Mouse (Mus musculus) midbrain, postnatal 0 days (tissue): ENCODE measurements around the gene Pld6. TPM values are rescaled to one million over a fixed set of nuclear protein-coding genes. Genes with fewer than 3 reads are reported as not detected.
A peak's percentile ranks its signal among the peaks of the same experiment; 100 is the strongest.

Experiments
- ATAC-seq: fragments of 200-750 bp; cut with Nextera tagmentation; 2 replicates; pipeline ENCODE4 v1.8.0; 2017; ENCODE audit warnings: moderate number of reproducible peaks, mild to moderate bottlenecking, moderate TSS enrichment, moderate library complexity; ENCODE audit not compliant: low FRiP score
- DNase-seq: peaks from one replicate; pipeline ENCODE4 v3.0.0-alpha.2; 2015; ENCODE audit warnings: low spot score
- H3K27ac ChIP-seq: fragments of 300-500 bp; sonication (generic); 2 replicates; pipeline ENCODE4 v1.5.1; 2014; ENCODE audit warnings: low read depth, mild to moderate bottlenecking, low read length, mixed read lengths
- H3K27me3 ChIP-seq: fragments of 300-500 bp; sonication (generic); 2 replicates; pipeline ENCODE4 v1.6.1; 2014; ENCODE audit warnings: low read length, control low read depth, mixed read lengths; ENCODE audit not compliant: insufficient read depth
- H3K36me3 ChIP-seq: fragments of 300-500 bp; sonication (generic); 2 replicates; pipeline ENCODE4 v1.6.1; 2014; ENCODE audit warnings: low read length, control low read depth, mixed read lengths; ENCODE audit not compliant: insufficient read depth
- H3K4me1 ChIP-seq: fragments of 300-500 bp; sonication (generic); 2 replicates; pipeline ENCODE4 v1.6.1; 2014; ENCODE audit warnings: mild to moderate bottlenecking, control low read depth, antibody characterized with exemption, low read length, mixed read lengths; ENCODE audit not compliant: insufficient read depth
- H3K4me2 ChIP-seq: fragments of 300-500 bp; sonication (generic); 2 replicates; pipeline ENCODE4 v1.6.1; 2014; ENCODE audit warnings: low read depth, mild to moderate bottlenecking, low read length, mixed read lengths; ENCODE audit not compliant: poor library complexity, severe bottlenecking
- H3K4me3 ChIP-seq: fragments of 300-500 bp; sonication (generic); 2 replicates; pipeline ENCODE4 v1.5.1; 2014; ENCODE audit warnings: low read depth, mild to moderate bottlenecking, low read length, moderate library complexity
- H3K9ac ChIP-seq: fragments of 300-500 bp; sonication (generic); replicated peaks from 2 replicates; pipeline ENCODE4 v1.6.1; 2014; ENCODE audit warnings: mild to moderate bottlenecking, low read length, moderate library complexity, mixed read lengths; ENCODE audit not compliant: poor library complexity, severe bottlenecking
- H3K9me3 ChIP-seq: fragments of 300-500 bp; sonication (generic); 2 replicates; pipeline ENCODE4 v1.6.1; 2016; ENCODE audit warnings: low read length, control low read depth
- CTCF ChIP-seq: IDR thresholded peaks from 2 replicates; pipeline ENCODE4 v1.5.1; 2016; ENCODE audit warnings: antibody characterized with exemption, mild to moderate bottlenecking
- WGBS: fragments of 180-500 bp; shearing (Covaris S2); extraction: QIAGEN DNeasy Blood & Tissue Kit; methylation state at CpG from one replicate; pipeline ENCODE4 v1.1.7; 2014; 5-methylcytosine and 5-hydroxymethylcytosine counted together
- polyA plus RNA-seq: library from polyadenylated mRNA; unstranded; fragments of >200 nt; fragmentation: Nextera tagmentation; extraction: Ambion mirVana; gene quantifications from 2 replicates; pipeline ENCODE4 v1.2.1, GENCODE M21; 2015
- total RNA-seq: library from RNA; depleted of rRNA; stranded (reverse); fragments of >200 nt; gene quantifications from 2 replicates; pipeline ENCODE4 v1.2.3, GENCODE M21; 2014

Pld6 gene
- total and polyA plus RNA-seq, 2 experiments from 2014 or later: 18.3 to 26.2 TPM

GRCm38 (mm10) chr11:59813276-59813675 lies 25.8 kb upstream of the Pld6 start:
- Histone ChIP-seq H3K4me3 (no peak overlapping the region), H3K9me3 (no peaks in the 10 kb centered on the region), H3K4me1 (peaks cover 8% of the 10 kb centered on the region; the same call in 1 of the 2 replicates), H3K9ac (no peak overlapping the region), H3K27ac (no peak overlapping the region), H3K4me2 (no peak overlapping the region), H3K36me3 (peaks cover 26% of the 10 kb centered on the region; the same call in 1 of the 2 replicates), H3K27me3 (no peaks in the 10 kb centered on the region)
- TF ChIP-seq CTCF: no peak
- ATAC-seq (no peak), DNase-seq (no peak)
- 82% methylated on average over 3 of the region's 3 CpGs for WGBS

GRCm38 (mm10) chr11:59811211-59811610 lies 23.8 kb upstream of the Pld6 start:
- H3K9me3 ChIP-seq: no peaks in the 10 kb centered on the region
- H3K27me3 ChIP-seq: no peaks in the 10 kb centered on the region
- no peak for ATAC-seq
- 80% methylated on average over 4 of the region's 4 CpGs for WGBS
- peaks cover 21% of the 10 kb centered on the region for H3K36me3 ChIP-seq
- no peak overlapping the region for H3K9ac ChIP-seq
- no peak for DNase-seq
- no peak for TF ChIP-seq CTCF
- peaks cover 8% of the 10 kb centered on the region; the same call in 1 of the 2 replicates for H3K4me1 ChIP-seq
- H3K4me3 ChIP-seq: no peak overlapping the region
- no peak overlapping the region for H3K4me2 ChIP-seq
- H3K27ac ChIP-seq: 0 out of 2 replicates have a peak overlapping the region, but pooled peaks have one; percentile 18

DNA sequence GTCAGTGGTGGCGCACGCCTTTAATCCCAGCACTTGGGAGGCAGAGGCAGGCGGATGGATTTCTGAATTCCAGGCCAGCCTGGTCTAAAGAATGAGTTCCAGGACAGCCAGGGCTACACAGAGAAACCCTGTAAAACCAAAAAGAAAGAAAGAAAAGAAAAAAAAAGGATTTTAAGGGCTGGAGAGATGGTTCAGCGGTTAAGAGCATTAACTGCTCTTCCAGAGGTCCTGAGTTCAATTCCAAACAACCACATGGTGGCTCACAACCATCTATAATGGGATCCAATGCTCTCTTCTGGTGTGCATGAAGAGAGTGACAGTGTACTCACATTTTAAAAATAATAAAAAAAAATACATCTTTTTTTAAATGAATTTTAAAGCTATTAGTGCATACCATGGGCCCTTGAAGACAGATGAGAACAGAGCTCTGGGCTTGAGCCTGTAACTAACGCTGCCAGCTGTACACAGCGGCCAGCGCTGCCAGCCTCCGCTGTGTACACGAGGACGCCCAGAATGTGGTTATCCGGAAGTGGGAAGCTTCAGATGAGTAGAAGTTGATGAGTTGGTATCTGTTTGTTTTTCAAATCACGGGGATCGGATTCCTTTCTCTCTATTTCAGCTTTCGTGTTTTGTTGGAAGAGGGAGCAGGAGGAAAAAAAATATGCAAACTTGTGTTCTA lies 23.2 kb upstream of the Pld6 start:
- TF ChIP-seq CTCF: no peak
- peak overlapping the region; percentile 76 for H3K4me3 ChIP-seq
- ATAC-seq (no peak), DNase-seq (no peak)
- peak overlapping the region; percentile 83 for H3K4me2 ChIP-seq
- no peaks in the 10 kb centered on the region for H3K27me3 ChIP-seq
- H3K9me3 ChIP-seq: no peaks in the 10 kb centered on the region
- H3K27ac ChIP-seq: peak overlapping the region; percentile 99
- H3K4me1 ChIP-seq: peaks cover 8% of the 10 kb centered on the region; the same call in 1 of the 2 replicates
- H3K36me3 ChIP-seq: peaks cover 22% of the 10 kb centered on the region
- H3K9ac ChIP-seq: peak overlapping the region; percentile 85; the same call in 1 of the 2 replicates
- 65% methylated on average over 14 of the region's 14 CpGs for WGBS

- under 1% methylated on average over 52 of the region's 52 CpGs for WGBS
- ATAC-seq: peak; percentile 95
These were observed 22.4 kb upstream of the Pld6 start, which contains the start of gene Flcn for GRCm38 (mm10) chr11:59809670-59810474. TSS of gene Flcn (minus strand) at chr11:59810016.

GRCm38 (mm10) chr11:59809071-59809669 lies 21.7 kb upstream of the Pld6 start:
- DNase-seq: peak; percentile 40
- Histone ChIP-seq H3K27me3 (no peaks in the 10 kb centered on the region), H3K9ac (peak overlapping the region; percentile 85), H3K4me2 (peak overlapping the region; percentile 83), H3K9me3 (no peaks in the 10 kb centered on the region), H3K27ac (peak overlapping the region; percentile 99), H3K4me1 (peaks cover 8% of the 10 kb centered on the region; the same call in 1 of the 2 replicates), H3K36me3 (peaks cover 32% of the 10 kb centered on the region), H3K4me3 (peak overlapping the region; percentile 76)
- 1% methylated on average over 15 of the region's 15 CpGs for WGBS
- no peak for TF ChIP-seq CTCF
- peak; percentile 29; the same call in 1 of the 2 replicates for ATAC-seq

More at GRCm38 (mm10) chr11:59809670-59810474, 22.4 kb upstream of the Pld6 start, which contains the start of gene Flcn:
- Histone ChIP-seq H3K4me1 (peaks cover 8% of the 10 kb centered on the region; the same call in 1 of the 2 replicates), H3K27me3 (no peaks in the 10 kb centered on the region), H3K27ac (peak within 1 kb of the TSS; percentile 99), H3K4me2 (peak within 1 kb of the TSS; percentile 83), H3K9me3 (no peaks in the 10 kb centered on the region), H3K9ac (peak within 1 kb of the TSS; percentile 85), H3K4me3 (peak within 1 kb of the TSS; percentile 76), H3K36me3 (peaks cover 25% of the 10 kb centered on the region)
- TF ChIP-seq CTCF: peak; percentile 67
- DNase-seq: peak; percentile 89
